Mouse (Mus musculus) kidney, adult 2 months (tissue): ENCODE data around the gene Ankrd66. TPM values are rescaled to one million over a fixed set of nuclear protein-coding genes. Genes with fewer than 3 reads are reported as not detected.

Experiments used
- DNase-seq: peaks from one replicate; pipeline ENCODE4 v3.0.0; 2021
- H3K27ac ChIP-seq: fragments of 200-500 bp; 2 replicates; pipeline ENCODE4 v1.5.1; 2012; ENCODE audit warnings: low read depth, low read length, control low read depth, inconsistent platforms; ENCODE audit not compliant: insufficient read depth
- H3K27me3 ChIP-seq: fragments of 200-500 bp; replicated peaks from 2 replicates; pipeline ENCODE4 v1.6.1; 2012; ENCODE audit warnings: mild to moderate bottlenecking, moderate library complexity, low read length, inconsistent platforms; ENCODE audit not compliant: control insufficient read depth, insufficient read depth
- H3K36me3 ChIP-seq: fragments of 200-500 bp; 2 replicates; pipeline ENCODE4 v1.6.1; 2012; ENCODE audit warnings: mild to moderate bottlenecking, moderate library complexity, low read length, inconsistent platforms; ENCODE audit not compliant: control insufficient read depth, insufficient read depth
- H3K4me1 ChIP-seq: fragments of 200-500 bp; 2 replicates; pipeline ENCODE4 v1.6.1; 2011; ENCODE audit warnings: low read length; ENCODE audit not compliant: control insufficient read depth, insufficient read depth
- H3K4me3 ChIP-seq: fragments of 200-500 bp; 2 replicates; pipeline ENCODE4 v1.5.1; 2011; ENCODE audit warnings: mild to moderate bottlenecking, low read depth, low read length, control low read depth; ENCODE audit not compliant: insufficient read depth
- CTCF ChIP-seq: fragments of 200-500 bp; conservative IDR thresholded peaks from 2 replicates; pipeline ENCODE4 v1.5.1; 2011; ENCODE audit warnings: low read depth, mild to moderate bottlenecking, control low read depth, low read length, moderate library complexity, mixed read lengths; ENCODE audit not compliant: insufficient read depth, insufficient read length
- POLR2A ChIP-seq: fragments of 200-500 bp; IDR thresholded peaks from one replicate; pipeline ENCODE4 v1.6.1; 2011; ENCODE audit warnings: low read depth, low read length, control low read depth
- WGBS: fragments of 180-500 bp; shearing (Covaris S2); methylation state at CpG from one replicate; pipeline ENCODE4 v1.1.7; 2018; 5-methylcytosine and 5-hydroxymethylcytosine counted together
- polyA plus RNA-seq: library from polyadenylated mRNA; depleted of rRNA; stranded (reverse); fragments of >200 nt; gene quantifications from 2 replicates; pipeline ENCODE4 v1.2.3, GENCODE M21; 2012

Gene Ankrd66
- polyA plus RNA-seq, 1 experiment = not detected

DNA sequence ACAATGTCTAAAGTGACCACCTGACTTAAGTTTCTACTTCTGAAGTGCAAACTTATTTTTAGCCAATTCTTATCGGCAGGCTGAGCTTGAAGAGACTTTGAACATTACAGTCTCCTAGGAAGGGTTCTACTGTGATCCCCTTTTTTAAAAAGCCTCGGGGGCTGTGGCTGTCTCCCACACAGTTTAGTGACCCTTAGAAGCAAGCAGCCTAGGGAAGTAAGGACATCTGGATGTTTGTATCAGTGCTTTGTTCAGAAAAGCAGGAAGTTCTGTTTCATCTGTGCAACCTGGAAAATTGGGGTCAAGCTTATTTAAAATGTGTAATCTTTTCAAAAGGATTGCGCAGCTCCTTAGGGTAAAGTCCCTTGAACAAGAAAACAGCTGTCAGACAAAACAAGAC, 37.0 kb upstream of the Ankrd66 start:
- Histone ChIP-seq H3K36me3 (no peaks in the 10 kb centered on the region), H3K4me3 (no peak overlapping the region), H3K27ac (no peak overlapping the region), H3K4me1 (no peaks in the 10 kb centered on the region; the same call in 1 of the 2 replicates), H3K27me3 (no peaks in the 10 kb centered on the region)
- DNase-seq = no peak
- WGBS = 30% methylated on average over 3 of the region's 3 CpGs
- TF ChIP-seq CTCF (no peak), POLR2A (no peak)

DNA sequence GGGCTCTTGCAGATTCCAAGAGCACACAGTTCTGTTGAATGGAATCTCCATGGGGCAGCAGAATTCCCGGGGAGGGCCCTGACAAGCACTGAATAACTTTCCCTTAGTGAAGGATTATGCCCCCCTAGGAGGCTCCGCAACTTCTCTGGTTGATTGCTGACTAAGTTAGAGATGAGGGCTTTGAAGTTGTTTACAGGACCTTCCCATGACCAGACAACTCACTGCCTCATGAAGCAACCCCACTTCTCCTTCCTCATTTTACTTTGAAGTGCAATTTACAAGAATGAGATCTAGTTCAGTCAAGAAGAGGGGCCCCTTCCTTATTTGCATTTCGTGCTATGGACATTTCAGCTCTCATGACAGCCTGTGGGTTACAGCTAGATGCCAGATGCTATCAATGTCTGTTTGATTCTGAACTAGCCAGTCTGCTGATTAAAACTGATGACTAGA, 30.2 kb upstream of the Ankrd66 start:
- 41% methylated on average over 3 of the region's 3 CpGs for WGBS

DNA sequence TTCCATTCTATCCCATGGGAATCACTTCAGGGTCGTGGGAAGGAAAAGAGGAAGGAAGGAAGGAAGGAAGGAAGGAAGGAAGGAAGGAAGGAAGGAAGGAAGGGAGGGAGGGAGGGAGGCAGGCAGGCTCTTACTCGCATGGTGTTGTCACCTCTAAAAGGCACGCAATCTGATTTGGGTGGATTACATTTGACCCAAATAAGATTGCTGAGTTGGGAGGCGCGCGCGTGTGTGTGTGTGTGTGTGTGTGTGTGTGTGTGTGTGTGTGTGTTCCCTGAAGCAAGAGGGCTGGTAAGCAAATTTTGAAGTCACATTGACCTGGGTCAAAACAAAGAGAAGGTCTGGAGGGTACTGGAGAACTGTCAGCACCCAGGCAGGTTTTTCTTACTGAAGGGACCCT, 25.8 kb upstream of the Ankrd66 start:
- no peak for DNase-seq
- WGBS = 39% methylated on average over 7 of the region's 7 CpGs
- TF ChIP-seq POLR2A = no peak
- TF ChIP-seq CTCF = no peak

More for the DNA sequence above, 30.2 kb upstream of the Ankrd66 start:
- Histone ChIP-seq H3K4me1 (no peaks in the 10 kb centered on the region), H3K27me3 (no peaks in the 10 kb centered on the region), H3K27ac (no peak overlapping the region), H3K4me3 (no peak overlapping the region), H3K36me3 (no peaks in the 10 kb centered on the region)
- no peak for TF ChIP-seq CTCF
- no peak for TF ChIP-seq POLR2A
- DNase-seq = peak; percentile 5

DNA sequence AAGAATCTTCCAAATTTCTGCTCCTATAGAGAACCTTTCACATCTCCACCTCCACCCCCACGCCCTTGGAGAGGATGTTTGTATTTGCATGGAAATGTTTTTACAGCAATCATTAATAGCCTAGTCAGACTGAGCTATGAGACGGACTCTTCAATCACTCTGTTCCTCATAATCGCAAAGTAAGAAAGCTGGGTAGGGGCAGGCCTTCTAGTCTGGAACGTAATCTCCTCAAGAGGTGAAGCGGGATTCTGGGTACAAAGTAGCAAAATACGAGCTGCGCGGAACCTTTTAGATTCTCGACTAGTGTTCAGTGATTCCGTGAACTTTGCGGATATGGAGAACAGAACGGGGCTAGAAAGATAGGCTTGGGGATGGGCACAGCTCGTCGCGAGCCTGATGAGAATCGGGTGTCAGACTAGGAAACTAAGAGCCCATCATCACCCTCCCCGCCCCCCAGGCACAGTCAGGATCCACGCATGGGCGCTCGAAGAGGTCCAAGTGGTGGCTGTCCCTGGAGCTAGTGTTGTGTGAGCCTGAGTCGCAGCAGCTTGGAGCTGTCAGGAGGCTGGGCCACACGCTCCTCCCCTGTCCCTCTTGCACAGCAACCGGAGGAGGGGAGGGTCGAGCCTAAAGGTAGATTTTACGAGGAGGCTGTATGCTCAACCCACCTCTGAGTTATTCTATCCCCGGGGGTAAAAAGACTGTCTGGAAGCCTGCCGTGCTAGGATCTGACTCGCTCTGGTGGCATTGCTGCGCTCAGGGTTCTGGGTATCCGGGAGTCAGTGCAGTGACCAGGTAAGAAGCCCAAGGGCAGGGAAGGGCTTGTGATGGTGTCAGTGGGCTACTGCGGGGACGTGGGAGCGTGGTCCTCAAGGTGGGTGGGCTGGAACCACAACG, 24.8 kb upstream of the Ankrd66 start, which contains the start of gene Pla2g7:
Gene Pla2g7 (plus strand): TSS at position 107 of the 897 bp plus-strand sequence.
- WGBS = under 1% methylated on average over 34 of the region's 34 CpGs
- DNase-seq = peak; percentile 38
- H3K36me3 ChIP-seq = no peaks in the 10 kb centered on the region
- peak within 1 kb of the TSS; percentile 47 for H3K4me3 ChIP-seq
- TF ChIP-seq CTCF (no peak), POLR2A (no peak)
- 0 out of 2 replicates have a peak within 1 kb of the TSS, but pooled peaks have one; percentile 18 for H3K27ac ChIP-seq
- no peaks in the 10 kb centered on the region for H3K4me1 ChIP-seq
- no peaks in the 10 kb centered on the region for H3K27me3 ChIP-seq

More for the DNA sequence above, 25.8 kb upstream of the Ankrd66 start:
- H3K36me3 ChIP-seq = no peaks in the 10 kb centered on the region
- no peak overlapping the region for H3K27ac ChIP-seq
- H3K4me1 ChIP-seq = no peaks in the 10 kb centered on the region
- H3K27me3 ChIP-seq = no peaks in the 10 kb centered on the region
- no peak overlapping the region for H3K4me3 ChIP-seq

DNA sequence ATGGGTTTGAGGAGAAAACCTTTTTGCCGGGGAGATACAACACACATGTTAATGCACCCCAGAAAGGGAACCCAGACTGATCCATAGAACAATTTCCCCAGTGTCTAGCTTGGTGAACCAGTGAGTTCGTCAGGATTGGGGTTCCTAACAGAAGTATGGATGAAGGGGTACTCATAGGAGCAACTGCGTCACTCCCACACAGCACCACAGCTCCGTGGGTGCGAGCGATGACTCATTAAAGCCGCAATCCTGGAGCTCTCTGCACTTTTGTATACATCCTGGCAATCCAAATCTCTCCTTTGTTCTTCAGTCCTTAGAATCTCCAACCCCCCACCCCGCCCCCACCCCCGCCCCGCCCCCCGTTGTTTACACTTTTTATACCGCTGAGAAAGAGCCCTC, 24.2 kb upstream of the Ankrd66 start:
- Histone ChIP-seq H3K36me3 (no peaks in the 10 kb centered on the region), H3K27ac (no peak overlapping the region), H3K4me3 (no peak overlapping the region), H3K4me1 (no peaks in the 10 kb centered on the region), H3K27me3 (no peaks in the 10 kb centered on the region)
- TF ChIP-seq POLR2A = no peak
- no peak for TF ChIP-seq CTCF
- WGBS = 29% methylated on average over 12 of the region's 12 CpGs
- DNase-seq = no peak

DNA sequence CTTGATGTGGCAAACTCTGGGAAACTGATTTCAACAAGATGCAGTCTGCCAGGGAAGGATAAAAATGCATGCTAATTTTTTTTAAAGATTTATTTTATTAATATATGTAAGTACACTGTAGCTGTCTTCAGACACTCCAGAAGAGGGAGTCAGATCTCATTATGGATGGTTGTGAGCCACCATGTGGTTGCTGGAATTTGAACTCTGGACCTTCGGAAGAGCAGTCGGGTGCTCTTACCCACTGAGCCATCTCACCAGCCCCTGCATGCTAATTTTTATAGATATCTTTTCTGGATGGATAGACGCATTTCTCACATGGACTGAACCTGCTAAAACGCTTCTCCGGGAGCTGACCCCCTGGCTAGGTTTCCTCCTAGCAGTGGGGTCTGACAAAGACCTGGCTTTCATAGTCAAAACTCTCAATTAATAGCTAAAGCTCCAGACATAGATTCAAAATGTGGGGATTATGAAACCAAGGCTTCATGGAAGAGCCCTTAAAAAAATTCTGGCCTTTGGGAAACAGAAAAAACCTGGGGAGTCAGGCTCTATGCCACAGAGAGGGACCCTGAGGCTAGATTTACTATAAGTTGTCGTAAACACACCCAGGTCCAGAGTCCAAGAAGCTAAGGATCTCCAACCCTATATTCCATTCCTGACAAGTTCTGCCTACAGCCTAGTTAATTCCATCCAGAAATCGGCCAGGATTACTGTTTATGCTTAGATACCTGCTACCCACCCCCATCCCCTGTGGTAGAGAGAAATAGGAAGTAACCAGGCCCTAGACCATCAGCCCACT, 20.0 kb upstream of the Ankrd66 start:
- no peaks in the 10 kb centered on the region for H3K27me3 ChIP-seq
- DNase-seq = no peak
- H3K36me3 ChIP-seq = no peaks in the 10 kb centered on the region
- H3K4me3 ChIP-seq = no peak overlapping the region
- no peak for TF ChIP-seq CTCF
- TF ChIP-seq POLR2A = no peak
- 80% methylated on average over 7 of the region's 7 CpGs for WGBS
- no peaks in the 10 kb centered on the region for H3K4me1 ChIP-seq
- no peak overlapping the region for H3K27ac ChIP-seq

DNA sequence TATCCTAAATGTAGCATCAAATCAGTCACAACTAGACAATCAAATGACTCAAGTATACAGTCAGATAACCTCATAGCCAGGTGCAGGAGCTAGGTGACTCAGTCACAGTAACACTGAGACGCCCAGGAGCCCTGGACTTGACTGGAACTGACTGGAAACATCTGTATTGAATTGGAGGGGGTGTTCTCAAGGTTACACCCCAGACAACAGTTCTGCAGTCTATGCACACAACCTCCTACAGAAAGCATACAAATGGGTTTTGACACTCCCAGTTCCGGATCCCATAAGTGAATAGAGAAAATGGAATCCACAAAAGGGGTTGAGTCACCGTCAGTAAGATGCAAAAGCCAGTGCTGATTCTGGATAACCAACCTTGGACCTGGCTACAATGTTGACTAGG, 15.2 kb upstream of the Ankrd66 start:
- Histone ChIP-seq H3K27me3 (no peaks in the 10 kb centered on the region), H3K4me1 (no peaks in the 10 kb centered on the region; the same call in 1 of the 2 replicates), H3K4me3 (no peak overlapping the region), H3K36me3 (no peaks in the 10 kb centered on the region), H3K27ac (no peak overlapping the region)
- WGBS = 96% methylated on average over 3 of the region's 3 CpGs
- DNase-seq = no peak
- TF ChIP-seq POLR2A (no peak), CTCF (no peak)
